Mouse (Mus musculus) bone marrow macrophage, adult 2 months (primary cell): Measurements from ENCODE around the gene 9530053A07Rik.

ENCODE experiments used
- CTCF ChIP-seq: IDR thresholded peaks from 2 replicates; pipeline ENCODE4 v1.5.1; 2012; ENCODE audit warnings: low read depth, mild to moderate bottlenecking, low read length, moderate library complexity
- POLR2A ChIP-seq: IDR thresholded peaks from 2 replicates; pipeline ENCODE4 v1.6.1; 2012; ENCODE audit warnings: mild to moderate bottlenecking, low read depth, low read length, borderline replicate concordance

DNA sequence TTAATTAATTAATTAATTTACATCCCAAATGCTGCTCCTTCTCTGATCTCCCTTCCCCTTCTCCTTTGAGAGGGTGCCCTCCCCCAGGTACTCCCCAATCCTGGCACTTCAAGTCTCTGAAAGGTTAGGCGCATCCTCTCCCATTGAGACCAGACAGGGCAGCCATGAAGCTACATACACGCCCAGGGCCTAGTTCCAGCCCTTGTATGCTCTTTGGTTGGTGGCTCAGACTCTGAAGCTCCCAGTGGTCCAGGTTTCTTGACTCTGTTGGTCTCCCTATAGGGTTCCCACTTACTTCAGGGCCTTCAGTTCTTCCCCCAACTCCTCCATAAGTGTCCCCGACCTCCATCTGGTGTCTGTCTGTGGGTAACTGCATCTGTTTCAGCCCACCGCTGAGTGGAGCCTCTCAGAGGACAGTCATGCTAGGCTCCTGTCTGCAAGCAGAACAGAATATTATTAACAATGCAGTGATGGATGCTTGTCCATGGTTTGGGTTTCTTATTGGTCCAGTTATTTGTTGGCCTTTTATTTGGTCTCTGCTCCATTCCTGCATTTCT, 76.9 kb downstream of the 9530053A07Rik start:
- TF ChIP-seq POLR2A (no peak), CTCF (no peak)
